Mouse (Mus musculus): ENCODE results near the gene Atp1a1.

Gene Atp1a1

DNA sequence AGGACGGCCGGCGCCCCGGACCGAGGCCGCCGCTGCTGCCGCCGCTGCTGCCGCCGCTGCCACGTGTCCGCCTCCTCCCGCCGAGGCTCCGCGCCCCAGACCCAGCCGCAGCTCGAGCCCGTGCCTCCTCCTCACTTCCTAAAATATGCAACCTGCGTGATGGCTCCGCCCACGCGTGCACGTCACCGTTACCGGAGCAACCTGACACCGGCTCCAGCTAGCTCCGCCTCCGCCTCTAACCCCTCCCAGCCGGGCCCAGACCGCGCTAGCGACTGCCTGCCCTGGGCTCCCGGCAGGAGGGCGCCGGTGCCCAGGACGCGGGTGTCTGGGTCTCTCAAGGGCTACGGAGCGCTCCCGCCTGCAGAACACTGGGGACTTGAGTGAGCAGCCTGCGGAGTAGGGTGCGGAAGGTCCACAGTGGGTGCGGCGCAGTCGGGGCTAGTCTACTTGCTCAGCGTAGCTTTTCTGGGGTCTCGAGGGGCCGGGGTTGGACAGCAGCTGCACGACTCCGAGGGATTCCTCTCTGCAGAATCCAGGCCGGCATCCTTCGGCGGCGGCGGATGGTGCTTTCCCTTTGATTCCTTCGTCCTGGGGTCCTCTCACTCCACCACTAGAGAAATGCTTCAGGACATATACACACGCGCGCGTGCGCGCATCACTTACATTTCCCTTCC is at the start of gene Atp1a1:
Gene Atp1a1, minus strand, starts transcription at position 135 of the 674 bp plus-strand sequence.
- DNase-seq = peak; percentile 98

DNA sequence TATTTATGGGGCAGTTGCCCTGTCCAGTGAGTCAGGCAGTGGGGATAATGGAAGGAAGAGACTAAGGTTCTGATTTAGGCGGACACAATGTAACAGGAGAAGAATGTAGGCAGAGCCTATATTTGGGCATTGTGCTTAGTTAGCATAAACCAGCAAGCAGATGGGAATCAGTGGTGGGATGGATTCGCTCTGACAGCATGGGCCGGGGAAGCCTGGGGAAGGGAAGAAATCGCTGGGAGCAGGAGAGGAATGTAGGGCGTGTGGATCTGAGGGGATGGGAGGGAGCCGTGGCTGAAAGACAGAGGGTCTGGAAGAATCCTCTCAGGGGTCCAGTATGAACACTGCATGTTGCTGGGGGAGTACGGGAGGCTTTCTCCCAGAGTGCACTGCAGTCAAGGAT is 49.0 kb upstream of the Atp1a1 start:
- peak; percentile 78 for DNase-seq

- peak; percentile 84 for DNase-seq
Observed at GRCm38 (mm10) chr3:101652967-101653366, 48.5 kb upstream of the Atp1a1 start.

DNA sequence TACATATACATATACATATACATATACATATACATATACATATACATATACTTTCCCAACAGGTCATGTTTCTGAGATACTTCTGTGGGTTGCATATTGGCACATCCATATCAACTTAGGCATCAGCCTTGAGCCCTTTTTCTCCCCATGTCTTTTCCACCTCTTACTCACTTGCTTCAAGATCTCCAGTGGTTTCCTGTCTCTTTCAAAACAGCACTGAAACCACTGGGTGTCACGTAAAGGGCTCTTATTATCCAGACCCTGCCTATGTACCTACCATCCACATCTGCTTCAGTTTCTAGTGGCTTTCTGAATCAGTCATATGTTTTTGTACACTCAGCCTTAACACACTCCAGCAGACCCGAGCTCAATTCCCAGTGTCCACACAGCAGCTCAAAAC is 45.8 kb upstream of the Atp1a1 start:
- no peak for DNase-seq

- DNase-seq = no peak
Observed at GRCm38 (mm10) chr3:101649271-101649670, 44.8 kb upstream of the Atp1a1 start.

- DNase-seq = no peak
Observed at GRCm38 (mm10) chr3:101648096-101648793, 43.8 kb upstream of the Atp1a1 start.

DNA sequence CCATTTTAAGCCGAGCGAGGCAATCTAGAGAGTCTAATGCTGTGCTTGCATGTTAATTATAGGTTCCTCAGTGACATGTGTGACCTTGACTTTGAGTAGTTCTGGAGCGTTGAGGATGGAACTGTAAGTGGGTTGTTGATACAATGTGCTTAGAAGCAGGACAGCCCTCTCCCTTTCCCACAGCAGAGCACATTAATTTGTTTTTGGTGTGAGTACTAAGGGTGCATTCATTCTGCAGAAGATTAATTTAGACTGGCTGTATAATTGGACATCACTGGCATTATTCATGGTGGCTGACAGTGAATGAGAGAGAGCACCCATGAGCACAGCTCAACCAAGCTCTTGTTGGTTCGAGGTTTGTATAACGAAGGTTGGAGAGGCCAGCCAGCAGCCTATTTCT is 42.3 kb upstream of the Atp1a1 start:
- no peak for DNase-seq

- no peak for DNase-seq
Observed at GRCm38 (mm10) chr3:101645569-101646106, 41.2 kb upstream of the Atp1a1 start.

- DNase-seq = no peak
Observed at GRCm38 (mm10) chr3:101644062-101644802, 39.7 kb upstream of the Atp1a1 start.

GRCm38 (mm10) chr3:101643264-101643663 is 38.8 kb upstream of the Atp1a1 start:
- no peak for DNase-seq

- no peak for DNase-seq
Observed at GRCm38 (mm10) chr3:101638223-101638622, 33.7 kb upstream of the Atp1a1 start.

DNA sequence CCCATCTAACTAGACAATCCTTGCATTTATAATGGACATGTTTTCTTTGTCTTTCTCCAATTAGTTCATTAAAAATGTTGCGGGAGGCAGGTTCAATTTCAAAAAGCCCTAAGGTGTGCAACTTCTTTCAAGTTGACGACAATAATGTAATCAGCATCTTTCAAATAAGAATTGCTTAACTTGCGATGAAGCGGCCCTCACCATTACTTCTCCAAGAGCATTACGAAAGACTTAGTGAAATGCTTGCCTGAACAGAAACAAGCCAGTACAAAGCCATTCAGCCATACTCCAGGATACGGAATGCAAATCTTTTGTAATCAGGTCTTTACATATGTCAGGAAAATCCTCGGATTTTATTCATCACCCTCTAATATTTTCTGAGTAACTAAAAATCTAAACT is 32.0 kb upstream of the Atp1a1 start:
- no peak for DNase-seq

DNA sequence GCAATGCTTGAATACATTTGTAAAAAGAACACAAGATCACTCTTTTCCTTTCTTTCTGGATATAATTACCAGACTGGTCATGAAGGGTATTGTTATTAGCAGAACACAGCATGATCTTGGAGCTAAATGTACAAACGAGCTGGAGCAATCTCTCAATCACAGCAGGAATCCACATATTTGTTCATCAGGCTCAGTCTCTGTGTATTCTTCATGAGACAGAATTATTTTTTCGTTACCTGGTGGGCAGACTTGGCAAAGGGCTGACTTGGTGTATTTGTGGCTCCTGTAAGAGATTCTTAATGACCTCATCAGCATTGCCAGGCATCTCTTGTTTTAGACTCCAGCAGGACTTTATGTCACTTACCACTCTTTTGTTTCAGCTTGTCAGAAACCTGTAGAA is 31.6 kb upstream of the Atp1a1 start:
- DNase-seq = peak; percentile 90

DNA sequence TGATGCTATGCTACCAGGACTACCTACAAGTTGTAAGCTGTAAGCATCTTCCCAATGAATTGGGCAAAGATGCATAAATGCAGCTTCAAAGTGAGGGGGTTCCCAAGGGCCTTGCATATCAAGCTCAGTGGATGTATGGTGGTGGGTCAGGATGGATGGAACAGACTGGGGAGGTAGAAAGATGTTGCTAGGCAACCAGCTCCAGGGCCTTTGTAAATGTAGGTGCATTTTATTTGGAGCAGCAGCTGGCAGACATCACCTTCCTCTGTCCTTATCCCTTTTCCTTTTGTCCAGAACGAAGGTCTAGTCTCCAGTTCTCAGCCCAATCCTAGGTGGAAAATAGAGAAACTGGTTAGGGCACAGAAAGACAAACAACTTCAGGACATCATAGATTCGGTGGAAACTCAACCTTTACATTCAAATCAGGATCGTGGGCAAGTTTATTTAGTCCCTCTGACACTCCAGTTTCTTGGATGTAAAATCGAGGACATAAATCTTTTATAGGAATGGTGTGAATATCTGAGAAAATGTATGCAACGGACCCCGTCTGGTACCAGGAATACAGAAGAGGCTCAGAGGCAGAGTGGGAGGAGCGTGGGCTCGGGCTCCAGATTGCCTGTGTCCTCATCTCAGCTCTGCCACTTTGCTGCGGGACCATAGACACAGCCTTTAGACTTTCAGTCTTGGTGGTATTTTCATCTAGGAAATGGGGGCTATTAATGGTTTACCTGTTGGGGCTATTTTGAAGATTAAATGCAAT is 29.8 kb upstream of the Atp1a1 start:
- no peak for DNase-seq

GRCm38 (mm10) chr3:101628255-101628654 is 23.8 kb upstream of the Atp1a1 start:
- DNase-seq = no peak

GRCm38 (mm10) chr3:101624287-101624686 is 19.8 kb upstream of the Atp1a1 start:
- no peak for DNase-seq

DNA sequence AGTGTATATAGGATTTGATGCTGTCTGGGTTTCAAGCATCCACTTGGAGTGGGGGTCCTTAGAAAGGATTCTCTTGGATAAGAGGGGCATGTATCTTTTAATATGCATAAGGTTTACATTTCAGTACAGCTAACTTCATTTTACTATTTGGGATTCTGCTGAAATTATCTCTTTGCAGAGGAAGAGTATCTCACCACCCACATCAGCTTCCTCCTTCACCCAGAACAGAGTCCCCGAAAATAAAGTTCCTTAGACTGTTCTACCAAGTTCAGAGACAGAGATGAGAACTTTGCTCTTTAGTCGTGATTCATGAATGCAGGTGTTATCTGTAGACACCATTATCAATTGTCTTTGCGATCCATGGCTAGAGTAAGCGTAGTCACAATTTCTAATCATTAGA is 14.5 kb upstream of the Atp1a1 start:
- DNase-seq = no peak

DNA sequence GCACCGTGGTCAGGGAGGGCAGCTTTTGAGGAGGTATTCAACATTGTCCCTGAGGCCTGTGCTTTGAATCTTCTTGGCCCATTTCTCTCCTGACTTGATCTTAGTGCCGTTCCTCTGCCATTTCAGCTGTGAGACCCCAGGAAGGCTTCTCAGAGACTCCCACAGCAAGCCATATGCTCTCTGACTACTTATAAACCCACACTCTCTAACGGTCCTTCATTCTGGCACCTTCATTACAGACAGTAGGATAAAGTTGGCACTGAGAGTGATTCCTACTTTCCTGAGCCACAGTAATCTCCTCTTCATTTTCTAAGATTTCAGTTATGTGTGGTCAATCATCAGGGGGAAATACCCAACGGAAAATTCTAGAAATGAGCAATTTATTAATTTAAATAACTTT is 14.0 kb upstream of the Atp1a1 start:
- DNase-seq = no peak

DNA sequence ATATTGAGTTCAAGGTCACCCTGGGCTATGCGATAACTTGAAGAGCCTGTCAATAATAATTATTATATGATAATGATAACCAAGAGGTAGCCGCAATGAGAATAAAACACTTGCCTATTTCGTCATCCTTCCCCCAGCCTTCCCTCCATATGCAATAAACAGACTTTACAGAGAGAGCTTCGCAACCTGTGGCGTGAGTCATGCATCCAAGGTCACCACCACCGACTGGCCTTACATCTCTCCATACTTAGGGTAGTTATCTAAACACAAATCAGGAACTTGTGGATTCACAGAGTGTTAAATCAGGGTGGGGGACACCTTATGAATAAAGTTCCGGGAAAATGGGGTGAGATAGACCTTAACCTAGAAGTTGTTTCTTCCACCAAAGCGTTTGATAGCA is 13.0 kb upstream of the Atp1a1 start:
- no peak for DNase-seq

DNA sequence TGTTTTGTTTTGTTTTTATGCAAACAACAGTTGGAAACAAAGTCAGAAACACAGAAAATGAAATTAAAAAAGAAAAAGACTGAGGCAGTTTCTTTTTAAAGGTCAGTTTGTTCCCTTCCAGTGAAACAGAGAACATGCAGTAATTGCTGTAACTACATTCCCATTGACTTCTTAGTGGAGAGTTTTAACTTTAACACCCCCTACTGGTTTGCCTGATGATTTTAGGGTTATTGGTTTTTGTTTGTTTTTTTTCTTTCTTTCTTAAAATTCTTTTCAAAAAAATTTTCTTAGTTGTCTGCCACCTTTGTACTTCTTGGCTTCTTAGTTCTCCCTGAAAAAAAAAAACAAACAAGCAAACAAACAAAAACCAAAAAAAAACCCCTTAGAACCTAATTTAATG is 12.5 kb upstream of the Atp1a1 start:
- no peak for DNase-seq

GRCm38 (mm10) chr3:101615856-101616255 is 11.4 kb upstream of the Atp1a1 start:
- no peak for DNase-seq

GRCm38 (mm10) chr3:101611813-101612491 is 7.5 kb upstream of the Atp1a1 start:
- DNase-seq = no peak

Data from cerebellum, adult 9-10 months (tissue).